Mouse (Mus musculus) liver, embryonic 14.5 days (tissue): ENCODE measurements around the gene Anapc16.

Source experiments
- CTCF ChIP-seq: IDR thresholded peaks from 2 replicates; pipeline ENCODE4 v1.5.1; 2016; ENCODE audit warnings: antibody characterized with exemption, low read depth, control low read depth
- EP300 ChIP-seq: IDR thresholded peaks from 2 replicates; pipeline ENCODE4 v1.6.1; 2016; ENCODE audit warnings: antibody characterized with exemption, low read depth

DNA sequence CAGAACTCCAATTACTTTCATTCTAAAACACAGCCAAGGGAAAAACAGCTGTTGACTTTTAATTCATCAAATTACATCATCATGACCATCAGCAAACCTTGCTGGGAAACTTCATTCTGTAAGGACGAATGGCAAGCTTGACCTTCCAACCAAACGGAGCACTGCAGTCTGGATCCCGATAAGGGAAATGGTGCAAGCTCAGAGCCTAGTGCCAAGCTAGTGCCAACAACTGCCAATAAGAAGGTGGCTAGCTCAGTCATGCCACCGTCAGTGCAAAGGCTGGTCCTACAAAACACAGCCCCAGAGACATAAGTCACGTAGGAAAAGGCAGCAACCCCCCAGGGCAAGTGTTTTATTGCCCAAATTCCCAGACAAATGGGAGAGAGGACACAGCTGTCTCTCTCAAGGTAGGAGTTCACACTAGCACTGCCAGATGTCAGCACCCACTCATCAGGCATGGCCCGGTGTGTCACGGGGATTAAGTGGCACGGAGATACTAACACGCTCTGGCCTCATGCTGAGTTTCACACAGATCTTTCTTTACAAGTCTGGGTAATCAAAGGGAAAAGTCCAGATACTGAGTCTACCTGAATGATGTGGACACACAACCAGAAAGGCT, 11.6 kb downstream of the Anapc16 start:
- no peak for TF ChIP-seq CTCF
- TF ChIP-seq EP300 = no peak
